Mouse (Mus musculus) hindbrain, embryonic 15.5 days (tissue): ENCODE results near the gene Prdx1. TPM values are rescaled to one million over a fixed set of nuclear protein-coding genes. Genes with fewer than 3 reads are reported as not detected.
"Not testable (repeated sequence)": the region's sequence is repeated elsewhere in the genome, so short reads cannot be mapped to it uniquely, and the experiment has no call there.

Experiments
- ATAC-seq: fragments of 200-750 bp; cut with Nextera tagmentation; 2 replicates; pipeline ENCODE4 v1.8.0; 2017; ENCODE audit warnings: low read depth, moderate number of reproducible peaks, moderate TSS enrichment; ENCODE audit not compliant: low FRiP score
- H3K27ac ChIP-seq: fragments of 300-500 bp; sonication (generic); replicated peaks from 2 replicates; pipeline ENCODE4 v1.5.1; 2015; ENCODE audit warnings: mild to moderate bottlenecking, inconsistent platforms
- H3K27me3 ChIP-seq: fragments of 300-500 bp; sonication (generic); 2 replicates; pipeline ENCODE4 v1.6.1; 2015; ENCODE audit warnings: control low read depth, inconsistent platforms
- H3K36me3 ChIP-seq: fragments of 300-500 bp; sonication (generic); 2 replicates; pipeline ENCODE4 v1.6.1; 2015; ENCODE audit warnings: control low read depth, inconsistent platforms
- H3K4me1 ChIP-seq: fragments of 300-500 bp; sonication (generic); replicated peaks from 2 replicates; pipeline ENCODE4 v1.6.1; 2015; ENCODE audit warnings: control low read depth, inconsistent platforms
- H3K4me2 ChIP-seq: fragments of 300-500 bp; sonication (generic); 2 replicates; pipeline ENCODE4 v1.6.1; 2015; ENCODE audit warnings: moderate library complexity, mild to moderate bottlenecking, inconsistent platforms
- H3K4me3 ChIP-seq: fragments of 300-500 bp; sonication (generic); 2 replicates; pipeline ENCODE4 v1.5.1; 2015; ENCODE audit warnings: mild to moderate bottlenecking, inconsistent platforms
- H3K9ac ChIP-seq: fragments of 300-500 bp; sonication (generic); 2 replicates; pipeline ENCODE4 v1.6.1; 2015; ENCODE audit warnings: inconsistent platforms
- H3K9me3 ChIP-seq: fragments of 300-500 bp; sonication (generic); 2 replicates; pipeline ENCODE4 v1.6.1; 2016; ENCODE audit warnings: control low read depth, inconsistent platforms
- WGBS: fragments of 180-500 bp; shearing (Covaris S2); methylation state at CpG from one replicate; pipeline ENCODE4 v1.1.7; 2015; 5-methylcytosine and 5-hydroxymethylcytosine counted together
- polyA plus RNA-seq: library from polyadenylated mRNA; unstranded; fragments of >200 nt; fragmentation: Nextera tagmentation; extraction: Ambion mirVana; gene quantifications from 2 replicates; pipeline ENCODE4 v1.2.1, GENCODE M21; 2015

The Prdx1 gene
- polyA plus RNA-seq, 1 experiment from 2014 or later: 446 TPM

- H3K9ac ChIP-seq: no peak overlapping the region
- no peak overlapping the region for H3K4me3 ChIP-seq
- 50% methylated on average over 3 of the region's 3 CpGs for WGBS
- ATAC-seq: no peak
- H3K9me3 ChIP-seq: no peaks in the 10 kb centered on the region
- no peaks in the 10 kb centered on the region for H3K27me3 ChIP-seq
- H3K4me1 ChIP-seq: no peaks in the 10 kb centered on the region
- H3K4me2 ChIP-seq: no peak overlapping the region
- H3K36me3 ChIP-seq: no peaks in the 10 kb centered on the region
- no peak overlapping the region for H3K27ac ChIP-seq
These were observed 27.4 kb upstream of the Prdx1 start for GRCm38 (mm10) chr4:116657971-116658370.

GRCm38 (mm10) chr4:116659474-116659873, 25.9 kb upstream of the Prdx1 start:
- no peak overlapping the region for H3K9ac ChIP-seq
- H3K27me3 ChIP-seq: no peaks in the 10 kb centered on the region
- no peaks in the 10 kb centered on the region for H3K4me1 ChIP-seq
- H3K4me2 ChIP-seq: no peak overlapping the region
- H3K36me3 ChIP-seq: no peaks in the 10 kb centered on the region
- no peak for ATAC-seq
- 61% methylated on average over 2 of the region's 2 CpGs for WGBS
- H3K4me3 ChIP-seq: no peak overlapping the region
- no peak overlapping the region for H3K27ac ChIP-seq
- no peaks in the 10 kb centered on the region for H3K9me3 ChIP-seq

GRCm38 (mm10) chr4:116659916-116660315, 25.4 kb upstream of the Prdx1 start:
- WGBS: 92% methylated on average over 6 of the region's 6 CpGs
- not testable (repeated sequence) for H3K4me3 ChIP-seq, ATAC-seq, H3K9ac ChIP-seq, H3K27ac ChIP-seq, H3K4me1 ChIP-seq, H3K36me3 ChIP-seq, H3K4me2 ChIP-seq, H3K9me3 ChIP-seq, H3K27me3 ChIP-seq

- no peak overlapping the region for H3K4me3 ChIP-seq
- no peak overlapping the region for H3K9ac ChIP-seq
- no peaks in the 10 kb centered on the region for H3K9me3 ChIP-seq
- no peaks in the 10 kb centered on the region for H3K27me3 ChIP-seq
- ATAC-seq: no peak
- H3K36me3 ChIP-seq: no peaks in the 10 kb centered on the region
- H3K4me1 ChIP-seq: no peaks in the 10 kb centered on the region
- H3K4me2 ChIP-seq: no peak overlapping the region
- 73% methylated on average over 6 of the region's 6 CpGs for WGBS
- H3K27ac ChIP-seq: no peak overlapping the region
These were observed 24.5 kb upstream of the Prdx1 start for GRCm38 (mm10) chr4:116660829-116661228.

GRCm38 (mm10) chr4:116661998-116662397, 23.3 kb upstream of the Prdx1 start:
- Histone ChIP-seq H3K4me2 (no peak overlapping the region), H3K36me3 (no peaks in the 10 kb centered on the region), H3K27me3 (no peaks in the 10 kb centered on the region), H3K9ac (no peak overlapping the region), H3K27ac (no peak overlapping the region), H3K4me3 (no peak overlapping the region), H3K4me1 (no peaks in the 10 kb centered on the region), H3K9me3 (no peaks in the 10 kb centered on the region)
- ATAC-seq: no peak
- 89% methylated on average over 1 of the region's 1 CpGs for WGBS

- H3K27me3 ChIP-seq: no peaks in the 10 kb centered on the region
- no peak overlapping the region for H3K4me2 ChIP-seq
- no peaks in the 10 kb centered on the region for H3K36me3 ChIP-seq
- no peak for ATAC-seq
- no peak overlapping the region for H3K27ac ChIP-seq
- 71% methylated on average over 4 of the region's 4 CpGs for WGBS
- H3K4me1 ChIP-seq: no peaks in the 10 kb centered on the region
- H3K9me3 ChIP-seq: no peaks in the 10 kb centered on the region
- no peak overlapping the region for H3K4me3 ChIP-seq
- no peak overlapping the region for H3K9ac ChIP-seq
These were observed 18.7 kb upstream of the Prdx1 start for GRCm38 (mm10) chr4:116666625-116667024.

GRCm38 (mm10) chr4:116668145-116668544, 17.2 kb upstream of the Prdx1 start:
- H3K9me3 ChIP-seq: no peaks in the 10 kb centered on the region
- ATAC-seq: no peak
- H3K36me3 ChIP-seq: no peaks in the 10 kb centered on the region
- no peaks in the 10 kb centered on the region for H3K4me1 ChIP-seq
- no peak overlapping the region for H3K27ac ChIP-seq
- no peak overlapping the region for H3K9ac ChIP-seq
- WGBS: 75% methylated on average over 3 of the region's 3 CpGs
- H3K27me3 ChIP-seq: no peaks in the 10 kb centered on the region
- H3K4me2 ChIP-seq: no peak overlapping the region
- no peak overlapping the region for H3K4me3 ChIP-seq

GRCm38 (mm10) chr4:116669291-116669690, 16.1 kb upstream of the Prdx1 start:
- H3K27me3 ChIP-seq: no peaks in the 10 kb centered on the region
- H3K4me1 ChIP-seq: no peaks in the 10 kb centered on the region
- H3K9ac ChIP-seq: no peak overlapping the region
- H3K27ac ChIP-seq: no peak overlapping the region
- no peaks in the 10 kb centered on the region for H3K36me3 ChIP-seq
- no peak overlapping the region for H3K4me2 ChIP-seq
- ATAC-seq: no peak
- H3K4me3 ChIP-seq: no peak overlapping the region
- WGBS: 61% methylated on average over 2 of the region's 2 CpGs
- H3K9me3 ChIP-seq: no peaks in the 10 kb centered on the region

- 82% methylated on average over 2 of the region's 2 CpGs for WGBS
- ATAC-seq: no peak
These were observed 12.6 kb upstream of the Prdx1 start for GRCm38 (mm10) chr4:116672785-116673184.

GRCm38 (mm10) chr4:116674761-116675160, 10.6 kb upstream of the Prdx1 start:
- not testable (repeated sequence) for ATAC-seq

More at GRCm38 (mm10) chr4:116672785-116673184, 12.6 kb upstream of the Prdx1 start:
- H3K36me3 ChIP-seq: no peaks in the 10 kb centered on the region
- no peaks in the 10 kb centered on the region for H3K4me1 ChIP-seq
- no peak overlapping the region for H3K27ac ChIP-seq
- no peak overlapping the region for H3K4me2 ChIP-seq
- no peak overlapping the region for H3K4me3 ChIP-seq
- no peaks in the 10 kb centered on the region for H3K9me3 ChIP-seq
- no peak overlapping the region for H3K9ac ChIP-seq
- H3K27me3 ChIP-seq: no peaks in the 10 kb centered on the region

GRCm38 (mm10) chr4:116676027-116676426, 9.3 kb upstream of the Prdx1 start:
- H3K4me2 ChIP-seq: no peak overlapping the region
- no peaks in the 10 kb centered on the region for H3K36me3 ChIP-seq
- H3K9me3 ChIP-seq: no peaks in the 10 kb centered on the region
- WGBS: 85% methylated on average over 3 of the region's 3 CpGs
- H3K4me3 ChIP-seq: no peak overlapping the region
- no peak overlapping the region for H3K27ac ChIP-seq
- no peaks in the 10 kb centered on the region for H3K27me3 ChIP-seq
- H3K4me1 ChIP-seq: no peaks in the 10 kb centered on the region
- ATAC-seq: no peak
- H3K9ac ChIP-seq: no peak overlapping the region

More at GRCm38 (mm10) chr4:116674761-116675160, 10.6 kb upstream of the Prdx1 start:
- H3K36me3 ChIP-seq, H3K4me2 ChIP-seq, H3K4me3 ChIP-seq, H3K4me1 ChIP-seq, H3K27me3 ChIP-seq, H3K9me3 ChIP-seq, H3K9ac ChIP-seq, H3K27ac ChIP-seq: not testable (repeated sequence)
- WGBS: 91% methylated on average over 6 of the region's 6 CpGs

- H3K9ac ChIP-seq: no peak overlapping the region
- no peaks in the 10 kb centered on the region for H3K4me1 ChIP-seq
- no peak for ATAC-seq
- no peaks in the 10 kb centered on the region for H3K9me3 ChIP-seq
- no peak overlapping the region for H3K4me3 ChIP-seq
- no peak overlapping the region for H3K4me2 ChIP-seq
- H3K27ac ChIP-seq: no peak overlapping the region
- no peaks in the 10 kb centered on the region for H3K36me3 ChIP-seq
- WGBS: 90% methylated on average over 1 of the region's 1 CpGs
- H3K27me3 ChIP-seq: no peaks in the 10 kb centered on the region
These were observed 7.5 kb upstream of the Prdx1 start for GRCm38 (mm10) chr4:116677808-116678207.

GRCm38 (mm10) chr4:116679141-116679540, 6.2 kb upstream of the Prdx1 start:
- H3K36me3 ChIP-seq: no peaks in the 10 kb centered on the region
- no peak overlapping the region for H3K4me3 ChIP-seq
- ATAC-seq: no peak
- no peaks in the 10 kb centered on the region for H3K4me1 ChIP-seq
- no peaks in the 10 kb centered on the region for H3K27me3 ChIP-seq
- no peak overlapping the region for H3K4me2 ChIP-seq
- no peak overlapping the region for H3K9ac ChIP-seq
- no peak overlapping the region for H3K27ac ChIP-seq
- WGBS: 79% methylated on average over 5 of the region's 5 CpGs
- no peaks in the 10 kb centered on the region for H3K9me3 ChIP-seq
